Mouse (Mus musculus): ENCODE data around the gene Mab21l1. TPM values are rescaled to one million over a fixed set of nuclear protein-coding genes. Genes with fewer than 3 reads are reported as not detected.
A peak's percentile ranks its signal among the peaks of the same experiment; 100 is the strongest.

Gene Mab21l1
- polyA plus RNA-seq, 1 experiment from 2014 or later, result 92.8 TPM

- H3K9me3 ChIP-seq (ENCODE audit: control insufficient read depth, low read length), result no peaks in the 10 kb centered on the region
- no peak overlapping the region for H3K9ac ChIP-seq (ENCODE audit: low read length)
- H3K27ac ChIP-seq (ENCODE audit: low read depth, low read length), result no peak overlapping the region
- ATAC-seq (ENCODE audit: low FRiP score), result peak; percentile 54; the same call in 1 of the 2 replicates
- 65% methylated on average over 6 of the region's 6 CpGs for WGBS
- peaks cover 2% of the 10 kb centered on the region; the same call in 1 of the 2 replicates for H3K4me1 ChIP-seq (ENCODE audit: control insufficient read depth, insufficient read depth, low read length)
- H3K4me3 ChIP-seq (ENCODE audit: low read depth, low read length), result no peak overlapping the region
- no peak overlapping the region for H3K4me2 ChIP-seq
- no peak for DNase-seq (ENCODE audit: low spot score, missing footprints)
- no peaks in the 10 kb centered on the region for H3K36me3 ChIP-seq (ENCODE audit: control insufficient read depth, insufficient read depth, low read length)
- H3K27me3 ChIP-seq (ENCODE audit: control insufficient read depth, insufficient read depth, low read length), result no peaks in the 10 kb centered on the region; the same call in 1 of the 2 replicates
These were observed 8.1 kb upstream of the Mab21l1 start for GRCm38 (mm10) chr3:55774203-55774602.

DNA sequence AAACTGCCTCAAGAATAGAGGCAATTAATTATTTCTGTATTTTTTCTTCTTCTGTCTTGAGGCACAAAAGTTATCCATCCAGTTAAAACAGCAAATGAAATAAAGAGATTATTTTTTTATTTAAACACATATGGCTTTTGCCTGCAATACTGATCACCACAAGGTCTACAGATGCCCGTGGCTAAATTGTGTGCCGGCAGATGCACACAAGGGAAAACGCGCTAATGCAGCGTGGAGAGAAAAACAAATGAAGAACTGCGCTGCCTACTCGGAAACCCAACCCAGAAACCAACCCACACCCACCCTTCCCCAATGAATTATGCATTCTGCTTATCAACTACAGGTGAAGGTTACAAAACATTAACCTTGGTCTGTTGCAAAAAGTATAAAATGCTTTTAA is 7.1 kb upstream of the Mab21l1 start:
- peaks cover 8% of the 10 kb centered on the region for H3K4me1 ChIP-seq (ENCODE audit: control insufficient read depth, insufficient read depth, low read length)
- DNase-seq (ENCODE audit: low spot score, missing footprints) (peak; percentile 87), ATAC-seq (ENCODE audit: low FRiP score) (0 out of 2 replicates have a peak, but pooled peaks have one; percentile 14)
- no peak overlapping the region for H3K4me2 ChIP-seq
- no peaks in the 10 kb centered on the region for H3K9me3 ChIP-seq (ENCODE audit: control insufficient read depth, low read length)
- H3K27me3 ChIP-seq (ENCODE audit: control insufficient read depth, insufficient read depth, low read length), result no peaks in the 10 kb centered on the region; the same call in 1 of the 2 replicates
- no peaks in the 10 kb centered on the region for H3K36me3 ChIP-seq (ENCODE audit: control insufficient read depth, insufficient read depth, low read length)
- H3K27ac ChIP-seq (ENCODE audit: low read depth, low read length), result no peak overlapping the region
- H3K9ac ChIP-seq (ENCODE audit: low read length), result no peak overlapping the region
- H3K4me3 ChIP-seq (ENCODE audit: low read depth, low read length), result no peak overlapping the region
- 40% methylated on average over 7 of the region's 7 CpGs for WGBS

GRCm38 (mm10) chr3:55775753-55776152 is 6.6 kb upstream of the Mab21l1 start:
- WGBS, result 81% methylated on average over 6 of the region's 6 CpGs
- no peaks in the 10 kb centered on the region for H3K36me3 ChIP-seq (ENCODE audit: control insufficient read depth, insufficient read depth, low read length)
- H3K27me3 ChIP-seq (ENCODE audit: control insufficient read depth, insufficient read depth, low read length), result peaks cover 4% of the 10 kb centered on the region; the same call in 1 of the 2 replicates
- ATAC-seq (ENCODE audit: low FRiP score), result no peak
- no peak overlapping the region for H3K9ac ChIP-seq (ENCODE audit: low read length)
- H3K9me3 ChIP-seq (ENCODE audit: control insufficient read depth, low read length), result no peaks in the 10 kb centered on the region
- H3K4me1 ChIP-seq (ENCODE audit: control insufficient read depth, insufficient read depth, low read length), result peaks cover 13% of the 10 kb centered on the region
- no peak overlapping the region for H3K27ac ChIP-seq (ENCODE audit: low read depth, low read length)
- DNase-seq (ENCODE audit: low spot score, missing footprints), result no peak
- no peak overlapping the region for H3K4me2 ChIP-seq
- no peak overlapping the region for H3K4me3 ChIP-seq (ENCODE audit: low read depth, low read length)

GRCm38 (mm10) chr3:55777501-55777900 is 4.8 kb upstream of the Mab21l1 start:
- Histone ChIP-seq H3K9me3 (ENCODE audit: control insufficient read depth, low read length) (no peaks in the 10 kb centered on the region), H3K9ac (ENCODE audit: low read length) (no peak overlapping the region), H3K27me3 (ENCODE audit: control insufficient read depth, insufficient read depth, low read length) (peaks cover 13% of the 10 kb centered on the region), H3K4me1 (ENCODE audit: control insufficient read depth, insufficient read depth, low read length) (peaks cover 19% of the 10 kb centered on the region), H3K27ac (ENCODE audit: low read depth, low read length) (no peak overlapping the region), H3K4me3 (ENCODE audit: low read depth, low read length) (no peak overlapping the region), H3K36me3 (ENCODE audit: control insufficient read depth, insufficient read depth, low read length) (no peaks in the 10 kb centered on the region), H3K4me2 (no peak overlapping the region)
- ATAC-seq (ENCODE audit: low FRiP score) (no peak), DNase-seq (ENCODE audit: low spot score, missing footprints) (no peak)
- WGBS, result 61% methylated on average over 4 of the region's 4 CpGs

- H3K4me2 ChIP-seq, result peak overlapping the region; percentile 28; the same call in 1 of the 2 replicates
- DNase-seq (ENCODE audit: low spot score, missing footprints), result peak; percentile 89
- no peaks in the 10 kb centered on the region for H3K9me3 ChIP-seq (ENCODE audit: control insufficient read depth, low read length)
- ATAC-seq (ENCODE audit: low FRiP score), result no peak
- H3K4me1 ChIP-seq (ENCODE audit: control insufficient read depth, insufficient read depth, low read length), result peaks cover 26% of the 10 kb centered on the region
- peaks cover 16% of the 10 kb centered on the region for H3K27me3 ChIP-seq (ENCODE audit: control insufficient read depth, insufficient read depth, low read length)
- H3K9ac ChIP-seq (ENCODE audit: low read length), result no peak overlapping the region
- H3K36me3 ChIP-seq (ENCODE audit: control insufficient read depth, insufficient read depth, low read length), result no peaks in the 10 kb centered on the region
- H3K4me3 ChIP-seq (ENCODE audit: low read depth, low read length), result peak overlapping the region; percentile 5; the same call in 1 of the 2 replicates
- 17% methylated on average over 8 of the region's 8 CpGs for WGBS
- no peak overlapping the region for H3K27ac ChIP-seq (ENCODE audit: low read depth, low read length)
These were observed 3.3 kb upstream of the Mab21l1 start for GRCm38 (mm10) chr3:55778764-55779730.

GRCm38 (mm10) chr3:55780120-55781070 is 1.9 kb upstream of the Mab21l1 start:
- no peaks in the 10 kb centered on the region for H3K9me3 ChIP-seq (ENCODE audit: control insufficient read depth, low read length)
- ATAC-seq (ENCODE audit: low FRiP score) (peak; percentile 72), DNase-seq (ENCODE audit: low spot score, missing footprints) (peak; percentile 98)
- H3K27me3 ChIP-seq (ENCODE audit: control insufficient read depth, insufficient read depth, low read length), result peaks cover 20% of the 10 kb centered on the region
- peaks cover 26% of the 10 kb centered on the region for H3K4me1 ChIP-seq (ENCODE audit: control insufficient read depth, insufficient read depth, low read length)
- under 1% methylated on average over 53 of the region's 53 CpGs for WGBS
- peak overlapping the region; percentile 79 for H3K4me2 ChIP-seq
- no peaks in the 10 kb centered on the region for H3K36me3 ChIP-seq (ENCODE audit: control insufficient read depth, insufficient read depth, low read length)
- H3K9ac ChIP-seq (ENCODE audit: low read length), result peak overlapping the region; percentile 74
- H3K27ac ChIP-seq (ENCODE audit: low read depth, low read length), result peak overlapping the region; percentile 84
- H3K4me3 ChIP-seq (ENCODE audit: low read depth, low read length), result peak overlapping the region; percentile 41

- peak overlapping the region; percentile 63; the same call in 1 of the 2 replicates for H3K4me3 ChIP-seq (ENCODE audit: low read depth, low read length)
These were observed 768 bp upstream of the Mab21l1 start for GRCm38 (mm10) chr3:55781429-55782055.

DNA sequence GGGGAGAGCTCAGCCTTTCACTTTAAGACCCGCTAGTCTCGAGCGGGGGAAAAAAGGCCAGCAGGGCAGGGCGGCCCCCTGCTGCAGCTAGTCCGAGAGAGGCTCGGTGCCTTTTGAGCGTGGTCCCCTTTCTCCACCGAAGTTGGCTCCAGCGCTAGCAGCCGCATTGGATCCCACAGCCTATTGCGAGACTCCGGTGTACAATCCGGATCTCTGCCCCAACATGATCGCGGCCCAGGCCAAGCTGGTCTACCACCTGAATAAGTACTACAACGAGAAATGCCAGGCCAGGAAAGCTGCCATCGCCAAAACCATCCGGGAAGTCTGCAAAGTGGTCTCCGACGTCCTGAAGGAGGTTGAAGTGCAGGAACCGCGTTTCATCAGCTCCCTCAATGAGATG is 461 bp downstream of the Mab21l1 start:
- WGBS, result 0% methylated on average over 22 of the region's 22 CpGs
- no peaks in the 10 kb centered on the region for H3K9me3 ChIP-seq (ENCODE audit: control insufficient read depth, low read length)
- H3K27ac ChIP-seq (ENCODE audit: low read depth, low read length), result peak overlapping the region; percentile 88
- peak overlapping the region; percentile 79 for H3K4me2 ChIP-seq
- peak overlapping the region; percentile 63 for H3K4me3 ChIP-seq (ENCODE audit: low read depth, low read length)
- peaks cover 33% of the 10 kb centered on the region for H3K4me1 ChIP-seq (ENCODE audit: control insufficient read depth, insufficient read depth, low read length)
- no peak for ATAC-seq (ENCODE audit: low FRiP score)
- DNase-seq (ENCODE audit: low spot score, missing footprints), result peak; percentile 98
- peaks cover 22% of the 10 kb centered on the region for H3K27me3 ChIP-seq (ENCODE audit: control insufficient read depth, insufficient read depth, low read length)
- no peaks in the 10 kb centered on the region for H3K36me3 ChIP-seq (ENCODE audit: control insufficient read depth, insufficient read depth, low read length)
- peak overlapping the region; percentile 87 for H3K9ac ChIP-seq (ENCODE audit: low read length)

More at GRCm38 (mm10) chr3:55781429-55782055, 768 bp upstream of the Mab21l1 start:
- H3K9me3 ChIP-seq (ENCODE audit: control insufficient read depth, low read length), result no peaks in the 10 kb centered on the region
- peak overlapping the region; percentile 42 for H3K9ac ChIP-seq (ENCODE audit: low read length)
- peak overlapping the region; percentile 79 for H3K4me2 ChIP-seq
- ATAC-seq (ENCODE audit: low FRiP score) (no peak), DNase-seq (ENCODE audit: low spot score, missing footprints) (peak; percentile 91)
- WGBS, result 4% methylated on average over 5 of the region's 5 CpGs
- peaks cover 26% of the 10 kb centered on the region for H3K4me1 ChIP-seq (ENCODE audit: control insufficient read depth, insufficient read depth, low read length)
- H3K36me3 ChIP-seq (ENCODE audit: control insufficient read depth, insufficient read depth, low read length), result no peaks in the 10 kb centered on the region
- H3K27me3 ChIP-seq (ENCODE audit: control insufficient read depth, insufficient read depth, low read length), result peaks cover 22% of the 10 kb centered on the region
- no peak overlapping the region for H3K27ac ChIP-seq (ENCODE audit: low read depth, low read length)

Measured in midbrain, embryonic 11.5 days (tissue).